Mouse (Mus musculus): ENCODE results near the gene Gcc1. TPM values are rescaled to one million over a fixed set of nuclear protein-coding genes. Genes with fewer than 3 reads are reported as not detected.

The Gcc1 gene
- 15.3 and 15.4 TPM in 2 replicates for polyA plus RNA-seq (2011; ENCODE audit: insufficient read length, low read depth, missing spikeins)

DNA sequence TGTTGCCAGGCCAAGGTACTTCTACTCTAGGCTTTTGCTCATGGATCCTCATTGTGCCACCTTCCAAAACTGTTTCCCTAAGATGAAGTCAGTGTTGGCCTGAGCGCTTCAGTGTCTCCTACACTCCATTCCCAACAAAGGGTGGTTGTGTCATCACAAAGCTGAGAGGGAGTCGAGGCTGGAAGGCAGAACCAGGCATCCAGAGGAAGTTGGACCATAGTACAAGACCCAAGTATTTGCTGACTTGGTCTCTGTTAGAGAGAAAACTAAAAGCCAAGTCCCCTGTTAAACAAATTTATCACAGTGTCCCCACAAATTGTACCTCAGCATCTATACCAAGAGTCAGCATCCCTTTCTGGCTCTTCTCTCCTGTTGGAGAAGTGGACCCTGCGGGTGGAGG, at the start of gene Gcc1:
Gene Gcc1, minus strand, starts transcription at position 101 of the 400 bp plus-strand sequence.
- TF ChIP-seq CTCF (IDR thresholded peaks at IDR 0.05; ENCODE audit: borderline replicate concordance, insufficient read depth, low read length) (no peak), POLR2A (IDR thresholded peaks at IDR 0.05; ENCODE audit: low read depth, low read length) (no peak)
- no peak within 1 kb of the TSS for H3K27ac ChIP-seq (ENCODE audit: insufficient read depth, low read length)
- H3K4me1 ChIP-seq (ENCODE audit: control insufficient read depth, insufficient read depth, low read length), result 0 out of 2 replicates have a peak, but pooled peaks cover 2% of the 10 kb centered on the region
- H3K4me3 ChIP-seq (ENCODE audit: insufficient read depth, low read length), result no peak within 1 kb of the TSS

DNA sequence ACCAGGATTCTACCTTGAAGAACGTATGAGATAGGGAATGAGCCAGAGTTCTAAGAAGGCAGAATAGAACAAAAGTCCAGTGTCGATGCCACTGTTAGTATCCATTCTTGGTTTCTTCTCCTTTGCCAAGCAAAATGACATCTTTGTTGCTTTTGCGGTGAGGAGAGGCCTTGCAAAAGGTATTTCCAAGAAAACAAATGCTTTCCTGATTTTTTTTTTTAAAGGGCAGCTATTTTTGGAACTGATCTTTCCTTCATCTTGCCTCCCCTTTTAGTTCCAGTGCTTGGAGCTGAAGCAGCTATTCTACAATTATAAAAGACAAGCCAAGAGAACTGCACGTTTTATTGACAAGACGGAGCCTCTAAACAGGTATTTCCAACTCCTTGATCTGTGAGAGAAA, 46.6 kb upstream of the Gcc1 start, which contains the start of gene Snd1:
Gene Snd1, plus strand, starts transcription at position 301 of the 400 bp plus-strand sequence.
- TF ChIP-seq CTCF (IDR thresholded peaks at IDR 0.05; ENCODE audit: borderline replicate concordance, insufficient read depth, low read length), result no peak
- no peak for TF ChIP-seq POLR2A (IDR thresholded peaks at IDR 0.05; ENCODE audit: low read depth, low read length)
- peak within 1 kb of the TSS; percentile 85 for H3K27ac ChIP-seq (ENCODE audit: insufficient read depth, low read length)
- H3K4me3 ChIP-seq (ENCODE audit: insufficient read depth, low read length), result no peak within 1 kb of the TSS

DNA sequence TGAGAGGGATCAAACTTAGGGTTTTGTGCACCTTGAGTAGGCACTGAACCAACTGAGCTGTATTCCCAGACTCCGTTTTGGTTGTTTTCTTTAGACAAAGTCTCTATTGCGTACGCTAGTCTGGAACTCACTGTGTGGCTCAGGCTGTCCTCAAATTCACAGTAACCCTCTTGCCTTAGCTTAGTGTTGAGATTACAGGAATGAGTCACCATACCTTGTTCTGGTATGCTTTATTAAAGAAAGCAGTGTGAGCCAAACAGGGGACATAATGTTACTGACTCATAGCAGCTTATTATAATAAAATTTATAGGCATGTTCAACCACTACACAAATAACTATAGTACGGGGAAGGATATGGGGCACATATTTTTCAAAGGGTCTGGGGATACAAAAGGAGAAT, 46.0 kb upstream of the Gcc1 start:
- Histone ChIP-seq H3K4me3 (ENCODE audit: insufficient read depth, low read length) (no peak overlapping the region), H3K27ac (ENCODE audit: insufficient read depth, low read length) (peak overlapping the region; percentile 85), H3K4me1 (ENCODE audit: control insufficient read depth, insufficient read depth, low read length) (peaks cover 9% of the 10 kb centered on the region)
- TF ChIP-seq POLR2A (IDR thresholded peaks at IDR 0.05; ENCODE audit: low read depth, low read length), result no peak
- TF ChIP-seq CTCF (IDR thresholded peaks at IDR 0.05; ENCODE audit: borderline replicate concordance, insufficient read depth, low read length), result no peak

More for the DNA sequence above, 46.6 kb upstream of the Gcc1 start, which contains the start of gene Snd1:
- peaks cover 9% of the 10 kb centered on the region for H3K4me1 ChIP-seq (ENCODE audit: control insufficient read depth, insufficient read depth, low read length)

DNA sequence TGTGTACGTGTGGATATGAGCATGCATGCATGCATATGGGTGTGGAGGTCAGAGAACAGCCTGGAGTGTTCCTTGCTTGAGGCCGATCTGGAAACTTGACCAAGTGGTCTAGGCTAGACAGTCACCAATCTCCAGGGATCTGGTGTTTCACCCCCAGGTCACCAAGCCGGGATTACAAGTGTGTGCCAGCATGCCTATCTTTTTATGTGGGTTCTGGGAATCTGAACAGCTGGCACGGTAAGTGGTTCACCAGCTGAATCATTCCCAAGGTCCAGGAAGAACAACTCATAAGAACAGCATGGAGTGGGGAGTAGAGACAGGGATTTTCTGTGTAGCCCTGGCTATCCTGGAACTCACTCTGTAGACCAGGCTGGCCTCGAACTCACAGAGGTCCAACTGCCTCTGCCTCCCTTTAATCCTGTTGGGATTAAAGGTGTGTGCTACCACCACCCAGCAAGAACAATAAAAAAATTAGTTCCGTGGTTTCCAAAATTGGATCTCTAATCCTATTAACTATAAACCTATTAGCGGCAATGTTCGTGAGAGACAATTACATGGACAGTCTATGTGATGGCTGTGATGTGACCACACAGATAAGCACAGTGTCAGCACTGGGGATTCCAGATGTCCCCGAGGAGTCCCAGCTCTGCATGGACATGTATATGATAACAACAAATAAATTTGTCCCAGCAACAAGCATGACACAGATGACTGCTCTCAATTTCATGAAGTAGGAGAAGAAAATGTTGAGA, 43.3 kb upstream of the Gcc1 start:
- no peak overlapping the region for H3K4me3 ChIP-seq (ENCODE audit: insufficient read depth, low read length)
- TF ChIP-seq CTCF (IDR thresholded peaks at IDR 0.05; ENCODE audit: borderline replicate concordance, insufficient read depth, low read length), result no peak
- TF ChIP-seq POLR2A (IDR thresholded peaks at IDR 0.05; ENCODE audit: low read depth, low read length), result no peak
- no peak overlapping the region for H3K27ac ChIP-seq (ENCODE audit: insufficient read depth, low read length)
- H3K4me1 ChIP-seq (ENCODE audit: control insufficient read depth, insufficient read depth, low read length), result peaks cover 9% of the 10 kb centered on the region

DNA sequence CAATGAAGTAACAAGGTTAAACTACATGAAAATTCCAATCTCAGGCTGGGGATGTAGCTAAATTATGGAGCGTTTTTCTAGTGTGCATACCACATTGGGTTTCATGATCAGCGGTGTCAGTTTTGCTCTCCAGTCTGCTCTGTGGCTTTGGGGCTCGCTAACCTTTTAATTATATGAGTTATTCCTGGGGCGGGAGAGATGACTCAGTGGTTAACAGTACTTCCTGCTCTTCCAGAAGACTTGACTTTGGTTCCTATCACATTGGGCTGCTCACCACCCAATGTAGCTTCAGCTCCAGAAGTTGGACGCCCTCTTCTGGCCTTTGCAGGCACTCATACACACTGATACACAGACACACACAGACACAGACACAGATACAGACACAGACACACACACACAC, 42.4 kb upstream of the Gcc1 start:
- Histone ChIP-seq H3K27ac (ENCODE audit: insufficient read depth, low read length) (no peak overlapping the region), H3K4me1 (ENCODE audit: control insufficient read depth, insufficient read depth, low read length) (peaks cover 9% of the 10 kb centered on the region), H3K4me3 (ENCODE audit: insufficient read depth, low read length) (no peak overlapping the region)
- TF ChIP-seq CTCF (IDR thresholded peaks at IDR 0.05; ENCODE audit: borderline replicate concordance, insufficient read depth, low read length) (no peak), POLR2A (IDR thresholded peaks at IDR 0.05; ENCODE audit: low read depth, low read length) (no peak)

DNA sequence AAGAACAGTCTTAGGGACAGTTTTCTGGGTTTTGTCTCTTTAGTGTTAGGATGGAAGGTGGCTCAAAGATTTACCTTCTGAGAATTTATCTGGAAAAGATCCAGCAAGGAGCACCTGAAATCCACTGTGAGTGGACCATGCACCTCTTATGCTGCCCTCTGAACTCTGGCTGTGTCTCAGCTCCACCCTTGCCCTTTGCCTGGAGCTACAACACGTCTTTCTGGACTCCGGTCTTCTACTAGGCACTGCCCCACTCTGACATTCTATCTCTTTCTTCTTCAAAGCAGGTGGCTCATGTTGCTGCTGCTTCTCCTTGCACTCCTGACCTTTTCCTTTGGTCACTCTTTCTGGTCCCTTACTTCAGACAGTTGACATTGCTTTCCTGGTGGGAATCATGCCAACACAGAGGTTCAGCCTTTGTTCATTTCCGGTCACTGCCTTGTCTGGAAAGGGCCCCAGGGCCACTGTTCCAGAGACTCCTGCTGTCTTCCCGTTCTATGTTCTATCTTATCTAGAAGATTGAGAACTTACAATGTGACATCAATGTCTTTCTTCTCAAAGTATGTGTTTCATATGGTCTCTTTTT, 41.9 kb upstream of the Gcc1 start:
- Histone ChIP-seq H3K27ac (ENCODE audit: insufficient read depth, low read length) (no peak overlapping the region), H3K4me3 (ENCODE audit: insufficient read depth, low read length) (no peak overlapping the region), H3K4me1 (ENCODE audit: control insufficient read depth, insufficient read depth, low read length) (peaks cover 9% of the 10 kb centered on the region)
- TF ChIP-seq CTCF (IDR thresholded peaks at IDR 0.05; ENCODE audit: borderline replicate concordance, insufficient read depth, low read length), result no peak
- TF ChIP-seq POLR2A (IDR thresholded peaks at IDR 0.05; ENCODE audit: low read depth, low read length), result no peak

DNA sequence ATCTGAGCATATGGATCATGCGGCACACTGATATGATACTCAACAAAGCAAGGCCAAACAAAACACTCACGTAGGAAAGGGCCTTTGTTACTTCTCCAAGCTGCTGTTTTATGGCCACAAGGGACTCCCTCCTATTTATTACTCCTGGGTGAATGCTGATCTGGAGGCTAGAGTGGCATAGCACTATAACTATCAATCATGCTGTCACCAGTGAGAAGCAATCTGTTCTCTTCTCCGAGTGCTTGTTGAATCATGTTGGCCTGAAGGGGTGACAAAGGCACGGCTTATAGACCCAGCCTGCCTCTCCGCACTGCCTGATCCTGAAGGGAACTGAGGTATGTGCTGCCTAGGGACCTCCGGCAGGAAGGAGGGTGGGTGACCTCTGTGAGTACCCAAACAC, 36.4 kb upstream of the Gcc1 start:
- Histone ChIP-seq H3K4me1 (ENCODE audit: control insufficient read depth, insufficient read depth, low read length) (no peaks in the 10 kb centered on the region), H3K4me3 (ENCODE audit: insufficient read depth, low read length) (no peak overlapping the region), H3K27ac (ENCODE audit: insufficient read depth, low read length) (no peak overlapping the region)
- TF ChIP-seq CTCF (IDR thresholded peaks at IDR 0.05; ENCODE audit: borderline replicate concordance, insufficient read depth, low read length), result no peak
- no peak for TF ChIP-seq POLR2A (IDR thresholded peaks at IDR 0.05; ENCODE audit: low read depth, low read length)

DNA sequence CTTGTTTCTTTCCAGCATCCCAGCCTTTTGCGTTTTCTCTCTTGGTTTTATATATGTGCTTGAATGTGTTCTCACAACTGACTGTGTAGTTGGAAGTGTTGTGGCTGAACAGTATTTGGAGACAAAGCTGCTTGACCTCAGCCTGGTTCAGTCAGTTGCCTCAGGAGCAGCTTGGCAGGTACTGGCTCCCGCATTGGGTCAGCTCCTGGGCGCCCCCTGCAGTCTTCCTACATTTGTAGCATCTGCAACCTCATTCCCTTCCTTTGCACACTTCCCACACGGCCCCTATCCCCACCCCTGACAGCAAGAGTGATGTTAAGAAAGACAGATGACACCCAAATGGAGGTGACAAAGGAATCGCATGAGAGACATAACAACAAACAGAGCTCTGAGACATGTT, 32.3 kb upstream of the Gcc1 start:
- no peaks in the 10 kb centered on the region for H3K4me1 ChIP-seq (ENCODE audit: control insufficient read depth, insufficient read depth, low read length)
- H3K4me3 ChIP-seq (ENCODE audit: insufficient read depth, low read length), result no peak overlapping the region
- peak; percentile 19; the same call in 1 of the 2 replicates for TF ChIP-seq CTCF (IDR thresholded peaks at IDR 0.05; ENCODE audit: borderline replicate concordance, insufficient read depth, low read length)
- no peak for TF ChIP-seq POLR2A (IDR thresholded peaks at IDR 0.05; ENCODE audit: low read depth, low read length)

DNA sequence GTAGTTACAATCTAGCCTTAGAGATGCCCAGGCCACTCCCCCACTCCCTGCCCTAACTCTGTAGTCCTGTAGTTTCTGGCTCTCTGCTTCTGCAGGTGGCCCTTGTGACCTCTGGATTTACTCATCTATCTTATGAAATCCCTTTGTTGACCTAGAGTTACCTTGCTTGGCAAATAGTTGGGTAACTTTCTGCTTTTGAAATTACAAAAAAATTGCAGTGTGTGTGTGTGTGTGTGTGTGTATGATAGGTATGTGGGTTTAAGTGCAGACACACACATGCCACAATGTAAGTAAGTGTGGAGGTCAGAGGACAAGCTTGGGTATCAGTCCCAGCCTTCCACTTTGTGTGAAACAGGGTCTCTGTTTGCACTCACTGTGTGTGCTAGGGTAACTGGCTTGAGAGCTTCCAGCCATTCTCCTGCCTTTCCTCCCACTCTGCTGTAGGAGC, 31.1 kb upstream of the Gcc1 start:
- H3K4me1 ChIP-seq (ENCODE audit: control insufficient read depth, insufficient read depth, low read length), result no peaks in the 10 kb centered on the region
- no peak overlapping the region for H3K27ac ChIP-seq (ENCODE audit: insufficient read depth, low read length)
- H3K4me3 ChIP-seq (ENCODE audit: insufficient read depth, low read length), result no peak overlapping the region
- no peak for TF ChIP-seq POLR2A (IDR thresholded peaks at IDR 0.05; ENCODE audit: low read depth, low read length)

More for the DNA sequence above, 32.3 kb upstream of the Gcc1 start:
- no peak overlapping the region for H3K27ac ChIP-seq (ENCODE audit: insufficient read depth, low read length)

DNA sequence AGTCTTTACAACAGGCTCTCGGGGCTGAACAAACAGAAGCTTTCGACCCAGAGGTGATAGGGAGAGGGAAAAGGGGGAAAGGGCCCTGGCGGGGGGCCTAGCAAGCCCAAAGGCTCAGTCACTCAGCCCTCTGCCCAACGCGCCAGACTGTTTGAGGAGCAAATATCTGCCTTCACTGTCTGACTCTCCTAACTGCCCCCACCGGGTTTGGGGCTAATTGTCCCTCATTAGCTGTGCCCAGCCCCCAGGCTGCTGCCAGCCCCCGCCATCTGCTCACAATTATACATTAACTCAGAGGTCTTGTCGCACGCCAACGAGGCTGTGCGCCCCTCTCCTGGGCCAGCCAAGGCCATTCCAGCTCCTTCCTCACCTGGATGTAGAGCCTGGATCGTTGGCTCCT, 22.8 kb upstream of the Gcc1 start:
- no peak for TF ChIP-seq POLR2A (IDR thresholded peaks at IDR 0.05; ENCODE audit: low read depth, low read length)
- no peak for TF ChIP-seq CTCF (IDR thresholded peaks at IDR 0.05; ENCODE audit: borderline replicate concordance, insufficient read depth, low read length)
- Histone ChIP-seq H3K27ac (ENCODE audit: insufficient read depth, low read length) (no peak overlapping the region), H3K4me1 (ENCODE audit: control insufficient read depth, insufficient read depth, low read length) (no peaks in the 10 kb centered on the region), H3K4me3 (ENCODE audit: insufficient read depth, low read length) (no peak overlapping the region)
